Mouse (Mus musculus) MEL (cell line): ENCODE results near the gene Svbp. TPM values are rescaled to one million over a fixed set of nuclear protein-coding genes. Genes with fewer than 3 reads are reported as not detected.

Source experiments
- DNase-seq: peaks from one replicate; pipeline ENCODE4 v3.0.0; 2011; ENCODE audit warnings: low read depth, low spot score
- H3K27ac ChIP-seq: 2 replicates; pipeline ENCODE4 v1.5.1; 2012; ENCODE audit warnings: low read depth, mild to moderate bottlenecking, control low read depth, low read length, moderate library complexity; ENCODE audit not compliant: control insufficient read depth
- H3K27me3 ChIP-seq, 2 experiments: fragments of 150-350 bp in 1 of 2; sonication (generic) in 1 of 2; 2 replicates each; pipeline ENCODE4 v1.6.1; 2012; ENCODE audit warnings: low read length in 2 of 2, mild to moderate bottlenecking in 2 of 2, improper control_type of control experiment in 1 of 2, moderate library complexity in 1 of 2; ENCODE audit not compliant: insufficient read depth in 2 of 2, control insufficient read depth in 1 of 2
- H3K36me3 ChIP-seq, 2 experiments: 2 replicates each; pipeline ENCODE4 v1.6.1; 2012 to 2014; ENCODE audit warnings: low read length in 2 of 2, improper control_type of control experiment in 1 of 2, inconsistent platforms in 1 of 2, mild to moderate bottlenecking in 1 of 2; ENCODE audit not compliant: insufficient read depth in 2 of 2, control insufficient read depth in 1 of 2
- H3K4me1 ChIP-seq, 2 experiments: fragments of 150-350 bp in 1 of 2; sonication (generic) in 1 of 2; 2 replicates each; pipeline ENCODE4 v1.6.1; 2012; ENCODE audit warnings: low read length in 2 of 2, improper control_type of control experiment in 1 of 2, mild to moderate bottlenecking in 1 of 2; ENCODE audit not compliant: insufficient read depth in 2 of 2, control insufficient read depth in 1 of 2
- H3K4me3 ChIP-seq, 2 experiments: fragments of 150-350 bp in 1 of 2; sonication (generic) in 1 of 2; 2 replicates each; pipeline ENCODE4 v1.5.1; 2012; ENCODE audit warnings: low read depth in 2 of 2, low read length in 2 of 2, mild to moderate bottlenecking in 2 of 2, moderate library complexity in 2 of 2, control low read depth in 1 of 2, improper control_type of control experiment in 1 of 2; ENCODE audit not compliant: control insufficient read depth in 1 of 2, insufficient read depth in 1 of 2
- H3K79me2 ChIP-seq: 2 replicates; pipeline ENCODE4 v1.6.1; 2012; ENCODE audit warnings: mild to moderate bottlenecking, low read length, moderate library complexity; ENCODE audit not compliant: control insufficient read depth, poor library complexity, insufficient read depth
- H3K9ac ChIP-seq: 2 replicates; pipeline ENCODE4 v1.6.1; 2012; ENCODE audit warnings: low read depth, mild to moderate bottlenecking, control low read depth, low read length, moderate library complexity; ENCODE audit not compliant: control insufficient read depth, poor library complexity, severe bottlenecking
- H3K9me3 ChIP-seq: fragments of 150-350 bp; sonication (generic); replicated peaks from 2 replicates; pipeline ENCODE4 v1.6.1; 2012; ENCODE audit warnings: mild to moderate bottlenecking, low read length, improper control_type of control experiment, moderate library complexity; ENCODE audit not compliant: insufficient read depth
- CHD1 ChIP-seq: IDR thresholded peaks from 2 replicates; pipeline ENCODE4 v1.6.1; 2012; ENCODE audit warnings: low read depth, mild to moderate bottlenecking, inconsistent platforms, low read length, improper control_type of control experiment
- CTCF ChIP-seq, 3 experiments: IDR thresholded peaks in 2 of 3; conservative IDR thresholded peaks in 1 of 3; 2 replicates each; pipeline ENCODE4 v1.5.1; 2011 to 2012; ENCODE audit warnings: low read length in 3 of 3, low read depth in 2 of 3, mild to moderate bottlenecking in 2 of 3, improper control_type of control experiment in 1 of 3, inconsistent platforms in 1 of 3, mixed read lengths in 1 of 3, moderate library complexity in 1 of 3; ENCODE audit not compliant: control insufficient read depth in 1 of 3, insufficient read depth in 1 of 3, poor library complexity in 1 of 3, severe bottlenecking in 1 of 3
- E2F4 ChIP-seq: IDR thresholded peaks from 2 replicates; pipeline ENCODE4 v1.6.1; 2011; ENCODE audit warnings: low read depth, low read length, improper control_type of control experiment, borderline replicate concordance
- ELF1 ChIP-seq: IDR thresholded peaks from 2 replicates; pipeline ENCODE4 v1.6.1; 2014; ENCODE audit warnings: low read depth, mild to moderate bottlenecking, inconsistent platforms, low read length, improper control_type of control experiment, moderate library complexity
- EP300 ChIP-seq, 2 experiments: IDR thresholded peaks; 2 replicates each; pipeline ENCODE4 v1.6.1; 2011; ENCODE audit warnings: improper control_type of control experiment in 2 of 2, low read length in 2 of 2, low read depth in 1 of 2, mild to moderate bottlenecking in 1 of 2
- ETS1 ChIP-seq: IDR thresholded peaks from 2 replicates; pipeline ENCODE4 v1.6.1; 2012; ENCODE audit warnings: low read depth, mild to moderate bottlenecking, inconsistent platforms, low read length, improper control_type of control experiment, moderate library complexity
- GATA1 ChIP-seq: IDR thresholded peaks from 2 replicates; pipeline ENCODE4 v1.6.1; 2011; ENCODE audit warnings: low read depth, low read length, improper control_type of control experiment
- HCFC1 ChIP-seq: IDR thresholded peaks from 2 replicates; pipeline ENCODE4 v1.6.1; 2012; ENCODE audit warnings: low read depth, mild to moderate bottlenecking, inconsistent platforms, low read length, improper control_type of control experiment, moderate library complexity
- KAT2A ChIP-seq: conservative IDR thresholded peaks from 2 replicates; pipeline ENCODE4 v1.6.1; 2012; ENCODE audit warnings: low read depth, low read length, improper control_type of control experiment, inconsistent platforms
- MAFK ChIP-seq: IDR thresholded peaks from 2 replicates; pipeline ENCODE4 v1.6.1; 2011; ENCODE audit warnings: low read depth, mild to moderate bottlenecking, low read length, improper control_type of control experiment, borderline replicate concordance
- MAX ChIP-seq: IDR thresholded peaks from 2 replicates; pipeline ENCODE4 v1.6.1; 2011; ENCODE audit warnings: low read length, improper control_type of control experiment
- MXI1 ChIP-seq: IDR thresholded peaks from 2 replicates; pipeline ENCODE4 v1.6.1; 2011; ENCODE audit warnings: mild to moderate bottlenecking, low read depth, low read length, improper control_type of control experiment
- MYB ChIP-seq: IDR thresholded peaks from 2 replicates; pipeline ENCODE4 v1.6.1; 2011; ENCODE audit warnings: mild to moderate bottlenecking, low read depth, low read length, improper control_type of control experiment
- MYC ChIP-seq: IDR thresholded peaks from 2 replicates; pipeline ENCODE4 v1.6.1; 2011; ENCODE audit warnings: low read depth, mild to moderate bottlenecking, low read length, improper control_type of control experiment, moderate library complexity
- NELFE ChIP-seq: IDR thresholded peaks from 2 replicates; pipeline ENCODE4 v1.6.1; 2011; ENCODE audit warnings: low read depth, low read length, improper control_type of control experiment
- POLR2A ChIP-seq, 2 experiments: IDR thresholded peaks; 2 replicates each; pipeline ENCODE4 v1.6.1; 2011 to 2012; ENCODE audit warnings: low read length in 2 of 2, mild to moderate bottlenecking in 2 of 2, control low read depth in 1 of 2, improper control_type of control experiment in 1 of 2, low read depth in 1 of 2, moderate library complexity in 1 of 2; ENCODE audit not compliant: control insufficient read depth in 1 of 2, insufficient read depth in 1 of 2, poor library complexity in 1 of 2
- POLR2AphosphoS2 ChIP-seq: IDR thresholded peaks from 2 replicates; pipeline ENCODE4 v1.6.1; 2011; ENCODE audit warnings: low read length, improper control_type of control experiment
- POLR2AphosphoS5 ChIP-seq: IDR thresholded peaks from 2 replicates; pipeline ENCODE4 v1.6.1; 2012; ENCODE audit warnings: low read depth, borderline replicate concordance, mild to moderate bottlenecking, inconsistent platforms, low read length, moderate library complexity, mixed read lengths
- SIN3A ChIP-seq: IDR thresholded peaks from 2 replicates; pipeline ENCODE4 v1.6.1; 2012; ENCODE audit warnings: low read length, improper control_type of control experiment, inconsistent platforms
- SMC3 ChIP-seq: IDR thresholded peaks from 2 replicates; pipeline ENCODE4 v1.6.1; 2011; ENCODE audit warnings: low read depth, low read length, improper control_type of control experiment
- TAL1 ChIP-seq: IDR thresholded peaks from 2 replicates; pipeline ENCODE4 v1.6.1; 2012; ENCODE audit warnings: mild to moderate bottlenecking, inconsistent platforms, low read length, moderate library complexity, mixed read lengths
- TBP ChIP-seq: IDR thresholded peaks from 2 replicates; pipeline ENCODE4 v1.8.0; 2011; ENCODE audit warnings: low read depth, low read length, improper control_type of control experiment
- TCF12 ChIP-seq: IDR thresholded peaks from 2 replicates; pipeline ENCODE4 v1.6.1; 2014; ENCODE audit warnings: low read depth, mild to moderate bottlenecking, inconsistent platforms, low read length, improper control_type of control experiment, moderate library complexity
- UBTF ChIP-seq: IDR thresholded peaks from 2 replicates; pipeline ENCODE4 v1.6.1; 2012; ENCODE audit warnings: low read depth, mild to moderate bottlenecking, inconsistent platforms, low read length, improper control_type of control experiment, moderate library complexity, borderline replicate concordance; ENCODE audit not compliant: insufficient read depth
- USF1 ChIP-seq: IDR thresholded peaks from 2 replicates; pipeline ENCODE4 v1.6.1; 2014; ENCODE audit warnings: low read depth, mild to moderate bottlenecking, inconsistent platforms, low read length, improper control_type of control experiment, moderate library complexity
- USF2 ChIP-seq, 2 experiments: IDR thresholded peaks; 2 replicates each; pipeline ENCODE4 v1.6.1; 2011 to 2012; ENCODE audit warnings: improper control_type of control experiment in 2 of 2, low read length in 2 of 2, borderline replicate concordance in 1 of 2, inconsistent platforms in 1 of 2, low read depth in 1 of 2, mild to moderate bottlenecking in 1 of 2; ENCODE audit not compliant: insufficient read depth in 1 of 2
- ZKSCAN1 ChIP-seq: IDR thresholded peaks from 2 replicates; pipeline ENCODE4 v1.6.1; 2012; ENCODE audit warnings: low read depth, mild to moderate bottlenecking, inconsistent platforms, low read length, improper control_type of control experiment, moderate library complexity
- ZMIZ1 ChIP-seq: IDR thresholded peaks from 2 replicates; pipeline ENCODE4 v1.6.1; 2012; ENCODE audit warnings: low read depth, mild to moderate bottlenecking, inconsistent platforms, low read length, improper control_type of control experiment, moderate library complexity
- ZNF384 ChIP-seq: IDR thresholded peaks from 2 replicates; pipeline ENCODE4 v1.6.1; 2012; ENCODE audit warnings: low read depth, mild to moderate bottlenecking, inconsistent platforms, low read length, improper control_type of control experiment
- polyA plus RNA-seq, 2 experiments: library from polyadenylated mRNA; stranded (reverse) in 1 of 2; unstranded in 1 of 2; fragments of >175 nt in 1 of 2; fragments of >200 nt in 1 of 2; gene quantifications; 2 replicates each; pipeline versions ENCODE4 v1.2.1 to v1.2.4; 2012; ENCODE audit warnings: low replicate concordance in 2 of 2, low read depth in 1 of 2; ENCODE audit not compliant: insufficient read length in 2 of 2, insufficient read depth in 1 of 2, missing spikeins in 1 of 2
- total RNA-seq: library from RNA; depleted of rRNA; stranded (reverse); fragments of 300-350 nt; gene quantifications from 2 replicates; pipeline ENCODE4 v1.2.3, GENCODE M21; 2012

Svbp gene
- total and polyA plus RNA-seq, 3 experiments, result 63.7 to 131 TPM; not detected in 1

GRCm38 (mm10) chr4:119185771-119186170 lies 9.3 kb upstream of the Svbp start:
- no peak overlapping the region for H3K27ac ChIP-seq
- TF ChIP-seq POLR2AphosphoS5, result no peak
- no peak for TF ChIP-seq MAFK
- no peak for TF ChIP-seq SIN3A
- no peak for TF ChIP-seq TCF12
- TF ChIP-seq UBTF, result no peak
- TF ChIP-seq GATA1, result no peak
- no peak for TF ChIP-seq NELFE
- TF ChIP-seq TAL1, result no peak
- TF ChIP-seq USF1, result no peak
- no peak for TF ChIP-seq USF2 (IDR thresholded peaks at IDR 0.05; ENCODE audit: borderline replicate concordance in 1 of 2, insufficient read depth in 1 of 2, low read depth in 1 of 2, low read length in 2 of 2)
- TF ChIP-seq CHD1, result no peak
- no peak for TF ChIP-seq MYB
- no peak for TF ChIP-seq E2F4
- no peak for TF ChIP-seq HCFC1
- TF ChIP-seq ZNF384, result no peak
- no peak for TF ChIP-seq POLR2A (IDR thresholded peaks at IDR 0.05; ENCODE audit: control insufficient read depth in 1 of 2, insufficient read depth in 1 of 2, low read depth in 1 of 2, low read length in 2 of 2, poor library complexity in 1 of 2)
- no peak overlapping the region for H3K9ac ChIP-seq
- H3K9me3 ChIP-seq, result no peaks in the 10 kb centered on the region
- peaks cover 4 to 45% of the 10 kb centered on the region in 2 experiments for H3K4me1 ChIP-seq
- H3K36me3 ChIP-seq, result peaks cover 16 to 53% of the 10 kb centered on the region in 2 experiments
- peaks cover 45% of the 10 kb centered on the region for H3K79me2 ChIP-seq
- no peak overlapping the region; a peak in 1 of 4 replicates for H3K4me3 ChIP-seq
- DNase-seq, result no peak
- H3K27me3 ChIP-seq, result no peaks in the 10 kb centered on the region

GRCm38 (mm10) chr4:119188060-119188785 lies 6.9 kb upstream of the Svbp start:
- Histone ChIP-seq H3K27me3 (no peaks in the 10 kb centered on the region), H3K4me1 (peaks cover 10 to 47% of the 10 kb centered on the region in 2 experiments), H3K9ac (peak overlapping the region; percentile 98), H3K4me3 (peak overlapping the region; percentile 74 to 84), H3K9me3 (no peaks in the 10 kb centered on the region), H3K27ac (peak overlapping the region; percentile 92), H3K36me3 (peaks cover 13 to 65% of the 10 kb centered on the region in 2 experiments), H3K79me2 (peaks cover 45% of the 10 kb centered on the region)
- peak; percentile 91 for DNase-seq
- TF ChIP-seq ZKSCAN1, result no peak
- TF ChIP-seq MXI1, result peak; percentile 76; the same call in 1 of the 2 replicates
- no peak for TF ChIP-seq SMC3
- TF ChIP-seq SIN3A, result peak; percentile 75
- peak; percentile 79; the same call in 1 of the 2 replicates for TF ChIP-seq TBP
- no peak for TF ChIP-seq MAFK
- peak; percentile 50 for TF ChIP-seq POLR2AphosphoS2
- peak; percentile 76 for TF ChIP-seq ZMIZ1
- no peak for TF ChIP-seq E2F4
- peak; percentile 29; the same call in 1 of the 2 replicates for TF ChIP-seq CHD1
- TF ChIP-seq CTCF (IDR thresholded peaks at IDR 0.05 in 2 of 3, conservative IDR thresholded peaks at IDR 0.05 in 1 of 3; ENCODE audit: control insufficient read depth in 1 of 3, insufficient read depth in 1 of 3, low read depth in 2 of 3, low read length in 3 of 3, poor library complexity in 1 of 3, severe bottlenecking in 1 of 3), result peak; percentile 22 to 49 (median 24); a peak in 3 of 6 replicates
- TF ChIP-seq MAX, result 0 out of 2 replicates have a peak, but pooled peaks have one; percentile 44
- TF ChIP-seq GATA1, result peak; percentile 55
- no peak for TF ChIP-seq KAT2A
- peak; percentile 37; the same call in 1 of the 2 replicates for TF ChIP-seq HCFC1
- TF ChIP-seq ETS1, result peak; percentile 73
- TF ChIP-seq POLR2A (IDR thresholded peaks at IDR 0.05; ENCODE audit: control insufficient read depth in 1 of 2, insufficient read depth in 1 of 2, low read depth in 1 of 2, low read length in 2 of 2, poor library complexity in 1 of 2), result peak; percentile 50 to 86; a peak in 3 of 4 replicates
- peak; percentile 50; the same call in 1 of the 2 replicates for TF ChIP-seq ELF1
- TF ChIP-seq EP300 (IDR thresholded peaks at IDR 0.05; ENCODE audit: low read depth in 1 of 2, low read length in 2 of 2), result peak in 1 of 2 experiments; percentile 49; a peak in 1 of 4 replicates
- peak; percentile 67; the same call in 1 of the 2 replicates for TF ChIP-seq TCF12
- peak; percentile 76 for TF ChIP-seq MYC
